ENCODE assay signal across 10 mouse cellular contexts in genomic region chr2:33772439-33772838, GRCm38 (mm10).
A peak's percentile ranks its signal among the peaks of the same experiment; 100 is the strongest.
DNase-seq lines count a peak whose midpoint lies in the region; ATAC-seq lines count a peak whose summit lies in the region.
"Had no signal": no experiment of that assay in that cellular context is flagged by ENCODE, and none has a peak within 500 bp of the region (broad histone marks: within the 10 kb centered on the region; RNA-seq: fewer than 3 reads in every experiment).

No protein-coding gene starts in this region.

- H3K4me2 ChIP-seq in heart, embryonic 11.5 days: no peak overlapping the region
- H3K4me2 ChIP-seq in forebrain, embryonic 15.5 days (replicated peaks): no peak overlapping the region
- H3K4me2 ChIP-seq in neural tube, embryonic 13.5 days: no peak overlapping the region

- H3K36me3 ChIP-seq in heart, embryonic 11.5 days (ENCODE audit: control insufficient read depth, insufficient read depth, low read length): peaks cover 5% of the 10 kb centered on the region
- H3K36me3 ChIP-seq in forebrain, embryonic 15.5 days: peaks cover 7% of the 10 kb centered on the region; the same call in 1 of the 2 replicates
- peaks cover 33% of the 10 kb centered on the region for H3K36me3 ChIP-seq in limb, embryonic 10.5 days
- H3K36me3 ChIP-seq in neural tube, embryonic 13.5 days: peaks cover 17% of the 10 kb centered on the region

- no peak overlapping the region for H3K27ac ChIP-seq in heart, embryonic 11.5 days (ENCODE audit: low read depth, low read length)
- peak overlapping the region; percentile 61 for H3K27ac ChIP-seq in forebrain, embryonic 15.5 days (replicated peaks)
- peak overlapping the region; percentile 77; the same call in 1 of the 2 replicates for H3K27ac ChIP-seq in limb, embryonic 10.5 days
- H3K27ac ChIP-seq in neural tube, embryonic 13.5 days (replicated peaks): peak overlapping the region; percentile 79

- WGBS in heart, embryonic 11.5 days (ENCODE audit: insufficient replicate concordance): 36% methylated on average over 9 of the region's 9 CpGs
- WGBS in forebrain, embryonic 15.5 days: 53% methylated on average over 9 of the region's 9 CpGs
- 46% methylated on average over 9 of the region's 9 CpGs for WGBS in limb, embryonic 10.5 days
- WGBS in neural tube, embryonic 13.5 days: 39% methylated on average over 9 of the region's 9 CpGs

- H3K9me3 ChIP-seq in heart, embryonic 11.5 days (replicated peaks; ENCODE audit: control insufficient read depth, low read length): peaks cover 6% of the 10 kb centered on the region
- no peaks in the 10 kb centered on the region for H3K9me3 ChIP-seq in forebrain, embryonic 15.5 days
- H3K9me3 ChIP-seq in limb, embryonic 10.5 days (replicated peaks): peaks cover 7% of the 10 kb centered on the region
- no peaks in the 10 kb centered on the region for H3K9me3 ChIP-seq in neural tube, embryonic 13.5 days

- no peak overlapping the region for H3K9ac ChIP-seq in heart, embryonic 11.5 days (ENCODE audit: low read depth, low read length)
- H3K9ac ChIP-seq in forebrain, embryonic 15.5 days (replicated peaks): no peak overlapping the region
- 0 out of 2 replicates have a peak overlapping the region, but pooled peaks have one; percentile 26 for H3K9ac ChIP-seq in neural tube, embryonic 13.5 days

- H3K27me3 ChIP-seq in heart, embryonic 11.5 days (ENCODE audit: control insufficient read depth, insufficient read depth, low read length): no peaks in the 10 kb centered on the region
- no peaks in the 10 kb centered on the region for H3K27me3 ChIP-seq in forebrain, embryonic 15.5 days
- H3K27me3 ChIP-seq in limb, embryonic 10.5 days (ENCODE audit: low read depth, poor library complexity, severe bottlenecking): no peaks in the 10 kb centered on the region
- no peaks in the 10 kb centered on the region for H3K27me3 ChIP-seq in neural tube, embryonic 13.5 days

- H3K4me3 ChIP-seq in heart, embryonic 11.5 days (ENCODE audit: low read depth, low read length): no peak overlapping the region
- H3K4me3 ChIP-seq in forebrain, embryonic 15.5 days: no peak overlapping the region
- no peak overlapping the region for H3K4me3 ChIP-seq in limb, embryonic 10.5 days
- H3K4me3 ChIP-seq in neural tube, embryonic 13.5 days: no peak overlapping the region

- peaks cover 14% of the 10 kb centered on the region for H3K4me1 ChIP-seq in heart, embryonic 11.5 days (ENCODE audit: control insufficient read depth, insufficient read depth, low read length)
- peaks cover 24% of the 10 kb centered on the region for H3K4me1 ChIP-seq in forebrain, embryonic 15.5 days
- peaks cover 42% of the 10 kb centered on the region for H3K4me1 ChIP-seq in limb, embryonic 10.5 days
- peaks cover 52% of the 10 kb centered on the region for H3K4me1 ChIP-seq in neural tube, embryonic 13.5 days (replicated peaks)

- DNase-seq in heart, postnatal 4 days: peak; percentile 41
- no peak for DNase-seq in limb, embryonic 10.5 days (ENCODE audit: low spot score)
- DNase-seq in layer of hippocampus, adult 9-10 months (ENCODE audit: low spot score): no peak
- DNase-seq in retina, postnatal 1 day: no peak
- no peak for DNase-seq in layer of hippocampus, postnatal 14 days (ENCODE audit: low spot score in 2 of 2)
- DNase-seq: kidney, adult 8-10 months; right cerebral cortex, postnatal 25 days had no signal

- no peak for ATAC-seq in heart, embryonic 11.5 days (replicated peaks; ENCODE audit: insufficient number of reproducible peaks, low FRiP score, low TSS enrichment)
- ATAC-seq in forebrain, embryonic 15.5 days (replicated peaks): no peak
- ATAC-seq in neural tube, embryonic 13.5 days (ENCODE audit: low read depth): no peak
